Mouse (Mus musculus): ENCODE measurements around the gene Akr1b3.

Gene Akr1b3

GRCm38 (mm10) chr6:34290091-34290490, 27.2 kb downstream of the Akr1b3 start:
- Histone ChIP-seq H3K4me3 (replicated peaks; ENCODE audit: low read length) (no peak overlapping the region), H3K27me3 (ENCODE audit: insufficient read depth, low read length) (0 out of 2 replicates have a peak, but pooled peaks cover 3% of the 10 kb centered on the region), H3K36me3 (ENCODE audit: insufficient read depth, low read length) (no peaks in the 10 kb centered on the region), H3K4me1 (replicated peaks; ENCODE audit: low read depth, low read length) (peaks cover 7% of the 10 kb centered on the region), H3K9me3 (ENCODE audit: low read length) (no peaks in the 10 kb centered on the region)
- TF ChIP-seq NANOG (IDR thresholded peaks at IDR 0.05; ENCODE audit: borderline replicate concordance, low read length): no peak
- TF ChIP-seq POU5F1 (IDR thresholded peaks at IDR 0.05; ENCODE audit: borderline replicate concordance, low read length): no peak
- no peak for TF ChIP-seq CTCF (conservative IDR thresholded peaks at IDR 0.05; ENCODE audit: low read length)

GRCm38 (mm10) chr6:34288098-34288497, 29.2 kb downstream of the Akr1b3 start:
- TF ChIP-seq NANOG (IDR thresholded peaks at IDR 0.05; ENCODE audit: borderline replicate concordance, low read length): no peak
- no peak for TF ChIP-seq POU5F1 (IDR thresholded peaks at IDR 0.05; ENCODE audit: borderline replicate concordance, low read length)
- no peak for TF ChIP-seq CTCF (conservative IDR thresholded peaks at IDR 0.05; ENCODE audit: low read length)
- no peaks in the 10 kb centered on the region for H3K9me3 ChIP-seq (ENCODE audit: low read length)
- 0 out of 2 replicates have a peak, but pooled peaks cover 3% of the 10 kb centered on the region for H3K27me3 ChIP-seq (ENCODE audit: insufficient read depth, low read length)
- H3K4me1 ChIP-seq (replicated peaks; ENCODE audit: low read depth, low read length): peaks cover 9% of the 10 kb centered on the region
- H3K36me3 ChIP-seq (ENCODE audit: insufficient read depth, low read length): no peaks in the 10 kb centered on the region
- H3K4me3 ChIP-seq (replicated peaks; ENCODE audit: low read length): no peak overlapping the region

GRCm38 (mm10) chr6:34286841-34287240, 30.4 kb downstream of the Akr1b3 start:
- TF ChIP-seq CTCF (conservative IDR thresholded peaks at IDR 0.05; ENCODE audit: low read length): no peak
- no peak for TF ChIP-seq POU5F1 (IDR thresholded peaks at IDR 0.05; ENCODE audit: borderline replicate concordance, low read length)
- TF ChIP-seq NANOG (IDR thresholded peaks at IDR 0.05; ENCODE audit: borderline replicate concordance, low read length): no peak
- Histone ChIP-seq H3K9me3 (ENCODE audit: low read length) (no peaks in the 10 kb centered on the region), H3K27me3 (ENCODE audit: insufficient read depth, low read length) (peaks cover 3% of the 10 kb centered on the region; the same call in 1 of the 2 replicates), H3K36me3 (ENCODE audit: insufficient read depth, low read length) (no peaks in the 10 kb centered on the region), H3K4me1 (replicated peaks; ENCODE audit: low read depth, low read length) (0 out of 2 replicates have a peak, but pooled peaks cover 6% of the 10 kb centered on the region), H3K4me3 (replicated peaks; ENCODE audit: low read length) (no peak overlapping the region)

- Histone ChIP-seq H3K9me3 (ENCODE audit: low read length) (no peaks in the 10 kb centered on the region), H3K36me3 (ENCODE audit: insufficient read depth, low read length) (no peaks in the 10 kb centered on the region), H3K27me3 (ENCODE audit: insufficient read depth, low read length) (peaks cover 30% of the 10 kb centered on the region), H3K4me3 (replicated peaks; ENCODE audit: low read length) (no peak overlapping the region), H3K4me1 (replicated peaks; ENCODE audit: low read depth, low read length) (no peaks in the 10 kb centered on the region)
- TF ChIP-seq NANOG (IDR thresholded peaks at IDR 0.05; ENCODE audit: borderline replicate concordance, low read length): no peak
- TF ChIP-seq POU5F1 (IDR thresholded peaks at IDR 0.05; ENCODE audit: borderline replicate concordance, low read length): no peak
- no peak for TF ChIP-seq CTCF (conservative IDR thresholded peaks at IDR 0.05; ENCODE audit: low read length)
Observed at GRCm38 (mm10) chr6:34278385-34278784, 38.9 kb downstream of the Akr1b3 start.

GRCm38 (mm10) chr6:34277665-34278064, 39.6 kb downstream of the Akr1b3 start:
- Histone ChIP-seq H3K9me3 (ENCODE audit: low read length) (no peaks in the 10 kb centered on the region), H3K27me3 (ENCODE audit: insufficient read depth, low read length) (peaks cover 31% of the 10 kb centered on the region), H3K36me3 (ENCODE audit: insufficient read depth, low read length) (no peaks in the 10 kb centered on the region), H3K4me1 (replicated peaks; ENCODE audit: low read depth, low read length) (no peaks in the 10 kb centered on the region), H3K4me3 (replicated peaks; ENCODE audit: low read length) (no peak overlapping the region)
- TF ChIP-seq CTCF (conservative IDR thresholded peaks at IDR 0.05; ENCODE audit: low read length) (peak; percentile 97), NANOG (IDR thresholded peaks at IDR 0.05; ENCODE audit: borderline replicate concordance, low read length) (no peak)

DNA sequence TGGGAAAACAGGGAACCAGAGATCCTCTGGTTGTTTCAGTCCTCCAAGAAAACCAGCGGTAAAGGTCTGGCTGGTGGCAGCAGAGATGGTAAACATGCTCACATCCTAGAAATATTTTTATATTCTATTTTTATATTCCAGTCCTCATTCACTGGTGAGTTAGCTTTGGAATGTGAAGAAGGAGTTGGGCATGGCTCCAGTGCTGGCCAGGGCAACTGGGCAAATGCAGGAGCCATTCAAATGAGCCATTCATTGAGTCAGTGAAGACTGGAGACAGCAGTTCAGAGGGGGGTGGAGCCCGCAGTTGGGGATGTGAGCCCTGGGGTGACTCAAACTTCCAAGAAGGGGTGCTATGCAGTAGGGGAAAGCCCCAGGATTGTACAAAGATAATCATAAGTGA, 42.9 kb downstream of the Akr1b3 start:
- Histone ChIP-seq H3K4me1 (replicated peaks; ENCODE audit: low read depth, low read length) (no peaks in the 10 kb centered on the region), H3K4me3 (replicated peaks; ENCODE audit: low read length) (no peak overlapping the region), H3K27me3 (ENCODE audit: insufficient read depth, low read length) (peaks cover 22% of the 10 kb centered on the region), H3K9me3 (ENCODE audit: low read length) (no peaks in the 10 kb centered on the region), H3K36me3 (ENCODE audit: insufficient read depth, low read length) (no peaks in the 10 kb centered on the region)
- no peak for TF ChIP-seq POU5F1 (IDR thresholded peaks at IDR 0.05; ENCODE audit: borderline replicate concordance, low read length)
- no peak for TF ChIP-seq CTCF (conservative IDR thresholded peaks at IDR 0.05; ENCODE audit: low read length)
- no peak for TF ChIP-seq NANOG (IDR thresholded peaks at IDR 0.05; ENCODE audit: borderline replicate concordance, low read length)

DNA sequence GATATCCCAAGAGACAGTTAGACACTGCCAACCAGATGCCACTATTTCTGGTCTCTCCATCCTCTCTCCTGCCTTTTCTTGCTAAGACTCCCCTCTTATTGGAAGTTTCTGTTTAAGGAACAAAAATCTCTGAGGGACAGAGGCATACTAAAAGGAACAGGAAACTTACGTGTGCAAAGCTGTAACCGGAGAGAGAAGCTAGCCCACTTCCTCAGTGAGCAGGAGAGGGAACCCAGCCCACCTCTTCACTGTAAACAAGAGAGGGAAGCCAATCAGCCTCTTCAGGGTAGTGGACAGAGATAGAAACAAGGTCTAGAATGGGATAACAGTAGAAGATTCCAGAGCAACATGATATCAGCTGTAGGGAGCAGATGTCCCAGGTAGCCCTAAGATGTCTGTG, 44.2 kb downstream of the Akr1b3 start:
- Histone ChIP-seq H3K4me3 (replicated peaks; ENCODE audit: low read length) (no peak overlapping the region), H3K4me1 (replicated peaks; ENCODE audit: low read depth, low read length) (no peaks in the 10 kb centered on the region), H3K9me3 (ENCODE audit: low read length) (no peaks in the 10 kb centered on the region), H3K36me3 (ENCODE audit: insufficient read depth, low read length) (no peaks in the 10 kb centered on the region), H3K27me3 (ENCODE audit: insufficient read depth, low read length) (peaks cover 20% of the 10 kb centered on the region)
- no peak for TF ChIP-seq NANOG (IDR thresholded peaks at IDR 0.05; ENCODE audit: borderline replicate concordance, low read length)
- no peak for TF ChIP-seq CTCF (conservative IDR thresholded peaks at IDR 0.05; ENCODE audit: low read length)
- TF ChIP-seq POU5F1 (IDR thresholded peaks at IDR 0.05; ENCODE audit: borderline replicate concordance, low read length): no peak

GRCm38 (mm10) chr6:34272462-34272861, 44.8 kb downstream of the Akr1b3 start:
- no peaks in the 10 kb centered on the region for H3K9me3 ChIP-seq (ENCODE audit: low read length)
- no peaks in the 10 kb centered on the region for H3K36me3 ChIP-seq (ENCODE audit: insufficient read depth, low read length)
- H3K4me1 ChIP-seq (replicated peaks; ENCODE audit: low read depth, low read length): no peaks in the 10 kb centered on the region
- no peak overlapping the region for H3K4me3 ChIP-seq (replicated peaks; ENCODE audit: low read length)
- H3K27me3 ChIP-seq (ENCODE audit: insufficient read depth, low read length): peaks cover 18% of the 10 kb centered on the region
- TF ChIP-seq CTCF (conservative IDR thresholded peaks at IDR 0.05; ENCODE audit: low read length): no peak
- no peak for TF ChIP-seq NANOG (IDR thresholded peaks at IDR 0.05; ENCODE audit: borderline replicate concordance, low read length)
- TF ChIP-seq POU5F1 (IDR thresholded peaks at IDR 0.05; ENCODE audit: borderline replicate concordance, low read length): no peak

DNA sequence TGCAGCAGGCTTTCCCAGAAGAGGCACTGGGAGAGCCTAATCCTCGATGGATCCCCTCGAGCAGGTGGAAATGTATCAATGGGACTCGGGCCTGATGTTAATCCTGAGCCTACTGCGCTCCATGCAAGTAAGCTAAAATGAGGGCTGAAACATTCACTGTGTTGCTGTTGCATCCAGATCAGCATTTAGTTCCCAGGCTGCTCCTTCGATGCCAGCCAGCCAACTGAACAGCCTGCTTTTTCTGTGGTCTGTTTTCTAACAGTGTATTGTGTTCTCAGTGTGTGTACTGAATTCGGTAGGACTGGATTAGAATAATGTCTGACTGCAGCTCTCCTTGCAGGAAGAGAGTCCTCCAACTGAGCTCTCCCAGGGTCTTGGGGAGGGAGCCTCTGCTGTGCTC, 46.6 kb downstream of the Akr1b3 start:
- Histone ChIP-seq H3K4me3 (replicated peaks; ENCODE audit: low read length) (no peak overlapping the region), H3K4me1 (replicated peaks; ENCODE audit: low read depth, low read length) (no peaks in the 10 kb centered on the region), H3K27me3 (ENCODE audit: insufficient read depth, low read length) (peaks cover 8% of the 10 kb centered on the region; the same call in 1 of the 2 replicates), H3K36me3 (ENCODE audit: insufficient read depth, low read length) (no peaks in the 10 kb centered on the region), H3K9me3 (ENCODE audit: low read length) (no peaks in the 10 kb centered on the region)
- TF ChIP-seq POU5F1 (IDR thresholded peaks at IDR 0.05; ENCODE audit: borderline replicate concordance, low read length) (no peak), CTCF (conservative IDR thresholded peaks at IDR 0.05; ENCODE audit: low read length) (no peak), NANOG (IDR thresholded peaks at IDR 0.05; ENCODE audit: borderline replicate concordance, low read length) (no peak)

Measured in E14TG2a.4 (cell line).